8 mouse cellular contexts compared by ENCODE assay signal in the genomic region with DNA sequence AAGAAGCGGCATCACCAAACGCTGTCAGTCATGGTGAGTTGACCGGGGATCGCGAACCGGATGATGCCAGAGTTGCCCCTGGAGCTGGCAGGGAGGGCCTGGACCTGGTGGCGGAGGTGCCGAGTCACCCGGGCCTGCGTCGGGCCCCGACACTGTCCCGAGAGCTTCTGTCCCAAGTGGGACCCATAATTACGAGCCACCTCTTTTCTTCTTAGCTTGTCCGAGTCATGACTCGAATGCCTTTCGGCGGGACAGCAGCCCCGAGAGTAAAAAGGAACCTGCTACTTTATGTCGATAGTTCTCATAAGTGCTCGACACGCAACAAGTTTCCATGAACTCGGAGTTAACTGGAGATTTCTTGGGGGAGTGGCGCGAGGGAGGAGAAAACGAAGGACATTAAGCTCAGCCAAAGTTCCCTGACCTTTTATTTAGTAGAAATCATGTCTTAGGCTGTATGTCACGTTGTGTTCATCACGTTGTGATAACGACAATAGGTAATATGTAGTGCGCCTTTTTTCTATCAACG. TPM values are rescaled to one million over a fixed set of nuclear protein-coding genes. Genes with fewer than 3 reads are reported as not detected.
DNase-seq lines count a peak whose midpoint lies in the region; ATAC-seq and TF ChIP-seq lines count a peak whose summit lies in the region.

No protein-coding gene starts in this region.

- no peak for TF ChIP-seq CTCF in MEL (IDR thresholded peaks at IDR 0.05 in 2 of 3, conservative IDR thresholded peaks at IDR 0.05 in 1 of 3; ENCODE audit: control insufficient read depth in 1 of 3, insufficient read depth in 1 of 3, low read depth in 2 of 3, low read length in 3 of 3, poor library complexity in 1 of 3, severe bottlenecking in 1 of 3)
- TF ChIP-seq CTCF in forebrain, postnatal 0 days (IDR thresholded peaks at IDR 0.05; ENCODE audit: low read depth) = peak; percentile 4; the same call in 1 of the 2 replicates

- 1% methylated on average over 31 of the region's 31 CpGs for WGBS in heart, embryonic 15.5 days
- 3% methylated on average over 31 of the region's 31 CpGs for WGBS in forebrain, postnatal 0 days

- peak overlapping the region; percentile 91 for H3K4me2 ChIP-seq in heart, embryonic 15.5 days
- peak overlapping the region; percentile 90 for H3K4me2 ChIP-seq in forebrain, postnatal 0 days (ENCODE audit: low read depth)

- H3K4me1 ChIP-seq in heart, embryonic 15.5 days (replicated peaks) = peaks cover 20% of the 10 kb centered on the region
- H3K4me1 ChIP-seq in MEL (ENCODE audit: control insufficient read depth in 1 of 2, insufficient read depth in 2 of 2, low read length in 2 of 2) = peaks cover 0 to 3% of the 10 kb centered on the region in 2 experiments; a peak in 2 of 4 replicates
- H3K4me1 ChIP-seq in forebrain, postnatal 0 days (ENCODE audit: insufficient read depth) = 0 out of 2 replicates have a peak, but pooled peaks cover 8% of the 10 kb centered on the region

- TF ChIP-seq RAD21 in MEL (IDR thresholded peaks at IDR 0.05; ENCODE audit: low read depth, low read length) = no peak

- TF ChIP-seq EP300 in MEL (IDR thresholded peaks at IDR 0.05; ENCODE audit: low read depth in 1 of 2, low read length in 2 of 2) = no peak

- DNase-seq in heart, postnatal 4 days = no peak
- no peak for DNase-seq in MEL (ENCODE audit: low read depth, low spot score)
- no peak for DNase-seq in forebrain, postnatal 0 days
- DNase-seq in layer of hippocampus, adult 9-10 months (ENCODE audit: low spot score) = no peak
- no peak for DNase-seq in spleen, adult 18-20 months
- DNase-seq in retina, embryonic 14.5 days (ENCODE audit: low spot score) = no peak

- H3K9me3 ChIP-seq in heart, embryonic 15.5 days (replicated peaks) = no peaks in the 10 kb centered on the region
- no peaks in the 10 kb centered on the region for H3K9me3 ChIP-seq in MEL (replicated peaks; ENCODE audit: insufficient read depth, low read length)
- no peaks in the 10 kb centered on the region for H3K9me3 ChIP-seq in forebrain, postnatal 0 days (ENCODE audit: low read length)

- peak overlapping the region; percentile 84 for H3K27ac ChIP-seq in heart, embryonic 15.5 days
- H3K27ac ChIP-seq in MEL (ENCODE audit: control insufficient read depth, low read depth, low read length) = peak overlapping the region; percentile 91
- peak overlapping the region; percentile 60 for H3K27ac ChIP-seq in forebrain, postnatal 0 days (ENCODE audit: low read depth, low read length)

- H3K36me3 ChIP-seq in heart, embryonic 15.5 days = peaks cover 33% of the 10 kb centered on the region
- peaks cover 3 to 5% of the 10 kb centered on the region in 2 experiments for H3K36me3 ChIP-seq in MEL (ENCODE audit: control insufficient read depth in 1 of 2, insufficient read depth in 2 of 2, low read length in 2 of 2)
- peaks cover 25% of the 10 kb centered on the region for H3K36me3 ChIP-seq in forebrain, postnatal 0 days (ENCODE audit: insufficient read depth)

- H3K9ac ChIP-seq in heart, embryonic 15.5 days = peak overlapping the region; percentile 83
- H3K9ac ChIP-seq in MEL (ENCODE audit: control insufficient read depth, low read depth, low read length, poor library complexity, severe bottlenecking) = peak overlapping the region; percentile 96
- peak overlapping the region; percentile 84 for H3K9ac ChIP-seq in forebrain, postnatal 0 days

- peak overlapping the region; percentile 79 for H3K4me3 ChIP-seq in heart, embryonic 15.5 days
- peak overlapping the region; percentile 80 to 99 for H3K4me3 ChIP-seq in MEL (ENCODE audit: control insufficient read depth in 1 of 2, insufficient read depth in 1 of 2, low read depth in 2 of 2, low read length in 2 of 2)
- peak overlapping the region; percentile 90 for H3K4me3 ChIP-seq in forebrain, postnatal 0 days (ENCODE audit: low read depth, low read length)

- H3K79me2 ChIP-seq in MEL (ENCODE audit: control insufficient read depth, insufficient read depth, low read length, poor library complexity) = peaks cover 30% of the 10 kb centered on the region

- TF ChIP-seq POLR2A in MEL (IDR thresholded peaks at IDR 0.05; ENCODE audit: control insufficient read depth in 1 of 2, insufficient read depth in 1 of 2, low read depth in 1 of 2, low read length in 2 of 2, poor library complexity in 1 of 2) = peak in 1 of 2 experiments; percentile 49; a peak in 1 of 4 replicates

- no peaks in the 10 kb centered on the region for H3K27me3 ChIP-seq in heart, embryonic 15.5 days
- H3K27me3 ChIP-seq in MEL (ENCODE audit: control insufficient read depth in 1 of 2, insufficient read depth in 2 of 2, low read length in 2 of 2) = no peaks in the 10 kb centered on the region
- H3K27me3 ChIP-seq in forebrain, postnatal 0 days (ENCODE audit: insufficient read depth, low read length) = no peaks in the 10 kb centered on the region

- peak; percentile 14; the same call in 1 of the 2 replicates for ATAC-seq in heart, embryonic 15.5 days (replicated peaks; ENCODE audit: insufficient number of reproducible peaks, insufficient read depth, low FRiP score, low read depth)
- peak; percentile 10 for ATAC-seq in forebrain, postnatal 0 days
- ATAC-seq in megakaryocyte, adult 5-6 weeks (ENCODE audit: poor library complexity, severe bottlenecking) = peak; percentile 25

TF ChIP-seq in MEL, 35 proteins besides CTCF, POLR2A, EP300 and RAD21:
- TF ChIP-seq MAX (IDR thresholded peaks at IDR 0.05; ENCODE audit: low read length) (0 out of 2 replicates have a peak, but pooled peaks have one; percentile 39), SIN3A (IDR thresholded peaks at IDR 0.05; ENCODE audit: low read length) (no peak), TCF12 (IDR thresholded peaks at IDR 0.05; ENCODE audit: low read depth, low read length) (0 out of 2 replicates have a peak, but pooled peaks have one; percentile 12), MYC (IDR thresholded peaks at IDR 0.05; ENCODE audit: low read depth, low read length) (no peak)

RNA-seq across cellular contexts. Expression of a gene that starts 0.7 kb away (rescaled TPM):
- polyA plus RNA-seq in heart, embryonic 15.5 days (2015; fragmentation: Nextera tagmentation; extraction: Ambion mirVana) = 27.9 and 37.6 TPM in 2 replicates
- total RNA-seq in heart, postnatal 4 days (2021) = 10 to 100 TPM; 23.6 to 24.0 TPM
- 81.1 and 90.2 TPM in 2 replicates for total RNA-seq in MEL (2012; rRNA removed)
- polyA plus RNA-seq in MEL (2012; ENCODE audit: insufficient read depth in 1 of 2, insufficient read length in 2 of 2, low read depth in 1 of 2, low replicate concordance in 2 of 2, missing spikeins in 1 of 2) = 10 to 100 TPM in 1 of 2 experiments, not detected in 1; 87.4 TPM
- 7.0 and 11.7 TPM in 2 replicates for total RNA-seq in forebrain, postnatal 0 days (2014; rRNA removed)
- polyA plus RNA-seq in forebrain, postnatal 0 days (2015; fragmentation: Nextera tagmentation; extraction: Ambion mirVana) = 5.5 and 6.4 TPM in 2 replicates
- total RNA-seq in megakaryocyte, adult 5-6 weeks (2015) = 62.8 and 67.1 TPM in 2 replicates
- total RNA-seq in megakaryocyte, adult 5-6 weeks (2017) = 75.0 and 89.6 TPM in 2 replicates

RNA-seq across cellular contexts. Expression of a gene that starts 0.9 kb away (rescaled TPM):
- 62.2 and 69.6 TPM in 2 replicates for polyA plus RNA-seq in heart, embryonic 15.5 days (2015; fragmentation: Nextera tagmentation; extraction: Ambion mirVana)
- total RNA-seq in heart, postnatal 4 days (2021) = 10 to 100 TPM; 73.1 to 76.0 TPM
- total RNA-seq in MEL (2012; rRNA removed) = 37.3 and 41.9 TPM in 2 replicates
- 10 to 100 TPM in 1 of 2 experiments, not detected in 1; 67.8 TPM for polyA plus RNA-seq in MEL (2012; ENCODE audit: insufficient read depth in 1 of 2, insufficient read length in 2 of 2, low read depth in 1 of 2, low replicate concordance in 2 of 2, missing spikeins in 1 of 2)
- total RNA-seq in forebrain, postnatal 0 days (2014; rRNA removed) = 70.3 and 73.9 TPM in 2 replicates
- 124 and 134 TPM in 2 replicates for polyA plus RNA-seq in forebrain, postnatal 0 days (2015; fragmentation: Nextera tagmentation; extraction: Ambion mirVana)
- 47.7 and 57.5 TPM in 2 replicates for total RNA-seq in megakaryocyte, adult 5-6 weeks (2015)
- 57.6 and 78.5 TPM in 2 replicates for total RNA-seq in megakaryocyte, adult 5-6 weeks (2017)

RNA-seq across cellular contexts. Expression of a gene that starts 23.9 kb away (rescaled TPM):
- 32.0 and 36.3 TPM in 2 replicates for polyA plus RNA-seq in heart, embryonic 15.5 days (2015; fragmentation: Nextera tagmentation; extraction: Ambion mirVana)
- total RNA-seq in heart, postnatal 4 days (2021) = 10 to 100 TPM; 18.8 to 20.8 TPM
- total RNA-seq in MEL (2012; rRNA removed) = 19.9 and 25.3 TPM in 2 replicates
- polyA plus RNA-seq in MEL (2012; ENCODE audit: insufficient read depth in 1 of 2, insufficient read length in 2 of 2, low read depth in 1 of 2, low replicate concordance in 2 of 2, missing spikeins in 1 of 2) = 10 to 100 TPM in 1 of 2 experiments, not detected in 1; 33.0 TPM
- 21.2 and 25.6 TPM in 2 replicates for total RNA-seq in forebrain, postnatal 0 days (2014; rRNA removed)
- 16.9 and 44.1 TPM in 2 replicates for polyA plus RNA-seq in forebrain, postnatal 0 days (2015; fragmentation: Nextera tagmentation; extraction: Ambion mirVana)
- total RNA-seq in megakaryocyte, adult 5-6 weeks (2015) = 7.8 and 9.6 TPM in 2 replicates
- 9.6 and 9.9 TPM in 2 replicates for total RNA-seq in megakaryocyte, adult 5-6 weeks (2017)

RNA-seq across cellular contexts. Expression of a gene that starts 23.9 kb away (rescaled TPM):
- polyA plus RNA-seq in heart, embryonic 15.5 days (2015; fragmentation: Nextera tagmentation; extraction: Ambion mirVana) = not detected in 2 replicates
- under 1 TPM; 0.09 to 0.52 TPM for total RNA-seq in heart, postnatal 4 days (2021)
- total RNA-seq in MEL (2012; rRNA removed) = 1.3 and 2.9 TPM in 2 replicates
- polyA plus RNA-seq in MEL (2012; ENCODE audit: insufficient read depth in 1 of 2, insufficient read length in 2 of 2, low read depth in 1 of 2, low replicate concordance in 2 of 2, missing spikeins in 1 of 2) = 10 to 100 TPM in 1 of 2 experiments, not detected in 1; 13.9 TPM
- total RNA-seq in forebrain, postnatal 0 days (2014; rRNA removed) = not detected in 2 replicates
- polyA plus RNA-seq in forebrain, postnatal 0 days (2015; fragmentation: Nextera tagmentation; extraction: Ambion mirVana) = not detected in 2 replicates
- not detected in 2 replicates for total RNA-seq in megakaryocyte, adult 5-6 weeks (2015)
- not detected in 2 replicates for total RNA-seq in megakaryocyte, adult 5-6 weeks (2017)

RNA-seq across cellular contexts. Expression of a gene that starts 35.8 kb away (rescaled TPM):
- polyA plus RNA-seq in heart, embryonic 15.5 days (2015; fragmentation: Nextera tagmentation; extraction: Ambion mirVana) = 25.6 and 32.8 TPM in 2 replicates
- total RNA-seq in heart, postnatal 4 days (2021) = 10 to 100 TPM; 85.2 to 89.4 TPM
- total RNA-seq in MEL (2012; rRNA removed) = not detected in 2 replicates
- not detected for polyA plus RNA-seq in MEL (2012; ENCODE audit: insufficient read depth in 1 of 2, insufficient read length in 2 of 2, low read depth in 1 of 2, low replicate concordance in 2 of 2, missing spikeins in 1 of 2)
- 153 and 182 TPM in 2 replicates for total RNA-seq in forebrain, postnatal 0 days (2014; rRNA removed)
- 126 and 137 TPM in 2 replicates for polyA plus RNA-seq in forebrain, postnatal 0 days (2015; fragmentation: Nextera tagmentation; extraction: Ambion mirVana)
- total RNA-seq in megakaryocyte, adult 5-6 weeks (2015) = not detected in 2 replicates
- not detected in 2 replicates for total RNA-seq in megakaryocyte, adult 5-6 weeks (2017)
